Mouse (Mus musculus) thymus, adult 2 months (tissue): ENCODE results near the gene Gatd1.

Experiments
- CTCF ChIP-seq: fragments of 200-500 bp; IDR thresholded peaks from 2 replicates; pipeline ENCODE4 v1.5.1; 2012; ENCODE audit warnings: mild to moderate bottlenecking, control low read depth, low read length, moderate library complexity, borderline replicate concordance; ENCODE audit not compliant: control insufficient read depth, poor library complexity, insufficient read depth; ENCODE audit errors: extremely low read depth
- POLR2A ChIP-seq: fragments of 200-500 bp; IDR thresholded peaks from 2 replicates; pipeline ENCODE4 v1.6.1; 2012; ENCODE audit warnings: mild to moderate bottlenecking, low read length, control low read depth, moderate library complexity; ENCODE audit not compliant: control insufficient read depth, poor library complexity, insufficient read depth; ENCODE audit errors: extremely low read depth

GRCm38 (mm10) chr7:141364349-141365048 is 49.4 kb downstream of the Gatd1 start:
- TF ChIP-seq CTCF (no peak), POLR2A (no peak)
